Mouse (Mus musculus): ENCODE measurements around the gene Prr11.

- no peak for TF ChIP-seq CTCF (conservative IDR thresholded peaks at IDR 0.05; ENCODE audit: low read length)
- no peak for TF ChIP-seq NANOG (IDR thresholded peaks at IDR 0.05; ENCODE audit: borderline replicate concordance, low read length)
Observed at GRCm38 (mm10) chr11:87108755-87109518, 429 bp upstream of the Prr11 start, which contains the start of gene Ska2.
